Comparison of ENCODE assay signal across 8 mouse cellular contexts in genomic region chr1:36556553-36557456, GRCm38 (mm10). TPM values are rescaled to one million over a fixed set of nuclear protein-coding genes. Genes with fewer than 3 reads are reported as not detected.
DNase-seq lines count a peak whose midpoint lies in the region; ATAC-seq lines count a peak whose summit lies in the region.

No protein-coding gene starts in this region.

- peaks cover 24% of the 10 kb centered on the region for H3K36me3 ChIP-seq in lung, embryonic 15.5 days

- peak; percentile 94 for DNase-seq in ES-CJ7 (ENCODE audit: low read depth, low spot score)
- peak; percentile 90 for DNase-seq in cerebellum, adult 11-12 months
- DNase-seq in forelimb bud, embryonic 11.5 days (ENCODE audit: low read depth, low spot score), result peak; percentile 94
- peak; percentile 77 for DNase-seq in layer of hippocampus, adult 9-10 months (ENCODE audit: low spot score)
- DNase-seq in ovary, postnatal 10 days (ENCODE audit: low spot score), result peak; percentile 91
- DNase-seq in thymus, postnatal 0 days (ENCODE audit: low spot score), result peak; percentile 88

- peak; percentile 64 for ATAC-seq in hematopoietic stem cell, adult 5-6 weeks (replicated peaks in 1 of 2; ENCODE audit: insufficient read depth in 1 of 2, low FRiP score in 2 of 2, low TSS enrichment in 1 of 2, low read depth in 1 of 2, poor library complexity in 2 of 2, severe bottlenecking in 2 of 2)
- ATAC-seq in lung, embryonic 15.5 days (ENCODE audit: borderline replicate concordance, extremely low read depth, low FRiP score, low TSS enrichment), result peak; percentile 79

- WGBS in lung, embryonic 15.5 days, result under 1% methylated on average over 52 of the region's 52 CpGs

- H3K4me2 ChIP-seq in lung, embryonic 15.5 days, result peak overlapping the region; percentile 87

- H3K9me3 ChIP-seq in lung, embryonic 15.5 days, result no peaks in the 10 kb centered on the region

- no peaks in the 10 kb centered on the region for H3K27me3 ChIP-seq in lung, embryonic 15.5 days

- peak overlapping the region; percentile 93 for H3K4me3 ChIP-seq in lung, embryonic 15.5 days

- peaks cover 45% of the 10 kb centered on the region for H3K4me1 ChIP-seq in lung, embryonic 15.5 days

- peak overlapping the region; percentile 99 for H3K27ac ChIP-seq in lung, embryonic 15.5 days

- peak overlapping the region; percentile 97 for H3K9ac ChIP-seq in lung, embryonic 15.5 days

RNA-seq across cellular contexts. Expression of gene Sema4c, which starts 1.3 kb away (rescaled TPM):
- 1.9 and 3.7 TPM in 2 replicates for total RNA-seq in hematopoietic stem cell, adult 5-6 weeks (2017)
- 19.3 and 19.9 TPM in 2 replicates for polyA plus RNA-seq in lung, embryonic 15.5 days (2015; fragmentation: Nextera tagmentation; extraction: Ambion mirVana)
- 5.5 and 6.0 TPM in 2 replicates for polyA plus RNA-seq in thymus, postnatal 0 days (2015; fragmentation: Nextera tagmentation; extraction: Ambion mirVana)

RNA-seq across cellular contexts. Expression of gene Ankrd39, which starts 9.6 kb away (rescaled TPM):
- total RNA-seq in hematopoietic stem cell, adult 5-6 weeks (2017), result 4.7 and 9.0 TPM in 2 replicates
- polyA plus RNA-seq in lung, embryonic 15.5 days (2015; fragmentation: Nextera tagmentation; extraction: Ambion mirVana), result 20.3 and 26.0 TPM in 2 replicates
- polyA plus RNA-seq in thymus, postnatal 0 days (2015; fragmentation: Nextera tagmentation; extraction: Ambion mirVana), result 20.0 and 22.7 TPM in 2 replicates

RNA-seq across cellular contexts. Expression of gene Gm42417, which starts 17.6 kb away (rescaled TPM):
- total RNA-seq in hematopoietic stem cell, adult 5-6 weeks (2017), result 2.7 and 4.4 TPM in 2 replicates
- polyA plus RNA-seq in lung, embryonic 15.5 days (2015; fragmentation: Nextera tagmentation; extraction: Ambion mirVana), result 0.25 TPM in 1 of 2 replicates, not detected in the other
- polyA plus RNA-seq in thymus, postnatal 0 days (2015; fragmentation: Nextera tagmentation; extraction: Ambion mirVana), result 0.26 and 0.60 TPM in 2 replicates

RNA-seq across cellular contexts. Expression of gene Ankrd23, which starts 20.1 kb away (rescaled TPM):
- 8.9 and 12.8 TPM in 2 replicates for total RNA-seq in hematopoietic stem cell, adult 5-6 weeks (2017)
- polyA plus RNA-seq in lung, embryonic 15.5 days (2015; fragmentation: Nextera tagmentation; extraction: Ambion mirVana), result 12.4 and 15.9 TPM in 2 replicates
- 10.0 and 12.0 TPM in 2 replicates for polyA plus RNA-seq in thymus, postnatal 0 days (2015; fragmentation: Nextera tagmentation; extraction: Ambion mirVana)

RNA-seq across cellular contexts. Expression of gene Cnnm3, which starts 45.1 kb away (rescaled TPM):
- total RNA-seq in hematopoietic stem cell, adult 5-6 weeks (2017), result 9.4 and 14.3 TPM in 2 replicates
- polyA plus RNA-seq in lung, embryonic 15.5 days (2015; fragmentation: Nextera tagmentation; extraction: Ambion mirVana), result 3.2 TPM in 2 replicates
- 3.3 and 3.8 TPM in 2 replicates for polyA plus RNA-seq in thymus, postnatal 0 days (2015; fragmentation: Nextera tagmentation; extraction: Ambion mirVana)

Comparison
In these comparisons a context has a peak if more than half of its experiments do, and no peak if none do; other contexts are left out.
1. Peak in every context shown above with its lines: DNase-seq, ATAC-seq, H3K4me3 ChIP-seq and H3K27ac ChIP-seq.